Mouse (Mus musculus) mouse embryonic stem cell (cell line): ENCODE data around the gene Hist2h3c2.
"Not testable (repeated sequence)": the region's sequence is repeated elsewhere in the genome, so short reads cannot be mapped to it uniquely, and the experiment has no call there.

Experiments used
- in situ Hi-C, 2 experiments: fragments of 300-500 bp; cut with MboI; formaldehyde crosslinking; loops; 1 replicate in 1 of 2; 3 replicates in 1 of 2; pipeline ENCODE4 v1.14.3; 2019 to 2020; ENCODE audit warnings: low sequenced_read_pairs in 2 of 2, low pct_unique_long_range_greater_than_20kb in 1 of 2, mixed read lengths in 1 of 2; ENCODE audit not compliant: unreplicated experiment in 1 of 2

Hist2h3c2 gene

GRCm38 (mm10) chr3:96262216-96262875 is 23.4 kb upstream of the Hist2h3c2 start:
- in situ Hi-C loops = no loop called here

GRCm38 (mm10) chr3:96261623-96262022 is 22.7 kb upstream of the Hist2h3c2 start:
- in situ Hi-C loops = no loop called here

- in situ Hi-C loops = no loop called here
These were observed 21.3 kb upstream of the Hist2h3c2 start for GRCm38 (mm10) chr3:96260220-96260619.

- in situ Hi-C loops = no loop called here
These were observed 18.3 kb upstream of the Hist2h3c2 start for GRCm38 (mm10) chr3:96257190-96257589.

- in situ Hi-C loops = no loop called here
These were observed 17.1 kb upstream of the Hist2h3c2 start for GRCm38 (mm10) chr3:96255926-96256593.

- in situ Hi-C loops = no loop called here
These were observed 15.9 kb upstream of the Hist2h3c2 start for GRCm38 (mm10) chr3:96254683-96255355.

GRCm38 (mm10) chr3:96251787-96252186 is 12.9 kb upstream of the Hist2h3c2 start:
- in situ Hi-C loops = no loop called here

GRCm38 (mm10) chr3:96250890-96251289 is 12.0 kb upstream of the Hist2h3c2 start:
- in situ Hi-C loops = no loop called here

- in situ Hi-C loops = no loop called here
These were observed 10.1 kb upstream of the Hist2h3c2 start for GRCm38 (mm10) chr3:96249034-96249345.

- in situ Hi-C loops = no loop called here
These were observed 9.5 kb upstream of the Hist2h3c2 start for GRCm38 (mm10) chr3:96248141-96249033.

- in situ Hi-C loops = no loop called here
These were observed 8.6 kb upstream of the Hist2h3c2 start for GRCm38 (mm10) chr3:96247356-96248140.

- in situ Hi-C loops = not testable (repeated sequence)
These were observed 7.5 kb upstream of the Hist2h3c2 start, which contains the start of gene Hist2h3c1 for GRCm38 (mm10) chr3:96246427-96246856. Gene Hist2h3c1, plus strand, starts transcription at chr3:96246685.

GRCm38 (mm10) chr3:96246018-96246417 is 7.1 kb upstream of the Hist2h3c2 start:
- in situ Hi-C loops = not testable (repeated sequence)

GRCm38 (mm10) chr3:96245003-96245886 is 6.3 kb upstream of the Hist2h3c2 start, which contains the start of gene Hist2h2aa1:
Gene Hist2h2aa1, plus strand, starts transcription at chr3:96245497.
- in situ Hi-C loops = not testable (repeated sequence)

GRCm38 (mm10) chr3:96243921-96244572 is 5.1 kb upstream of the Hist2h3c2 start:
- in situ Hi-C loops = no loop called here

GRCm38 (mm10) chr3:96240799-96241197 is 1.9 kb upstream of the Hist2h3c2 start:
- in situ Hi-C loops = no loop called here
